Mouse (Mus musculus) layer of hippocampus, postnatal 25 days (tissue): ENCODE measurements at regions not wholly inside any gene's neighbourhood (a gene's known extent, or its start where the extent isn't known, plus 50 kb on each side); places are given as distances from the start of the nearest gene placed in this dataset.

Experiments used
- DNase-seq, 2 experiments: peaks; one replicate each; pipeline ENCODE4 v3.0.0; 2022; ENCODE audit warnings: mixed read lengths in 2 of 2, low spot score in 1 of 2; ENCODE audit errors: extremely low spot score in 1 of 2

GRCm38 (mm10) chr4:154778818-154779217 is 58.4 kb upstream of the Ttc34 start:
- no peak for DNase-seq

- no peak for DNase-seq
Observed at GRCm38 (mm10) chr4:154781391-154781790, 55.9 kb upstream of the Ttc34 start.

GRCm38 (mm10) chr4:154782291-154782690 is 55.0 kb upstream of the Ttc34 start:
- DNase-seq, result no peak

- DNase-seq, result no peak
Observed at GRCm38 (mm10) chr4:154785282-154785987, 51.8 kb upstream of the Ttc34 start.

GRCm38 (mm10) chr4:154787190-154787589 is 50.1 kb upstream of the Ttc34 start:
- no peak for DNase-seq
